Mouse (Mus musculus) CD4-positive naive resting alpha-beta T cell, adult 76 days (primary cell): ENCODE results near the gene Angptl3. TPM values are rescaled to one million over a fixed set of nuclear protein-coding genes. Genes with fewer than 3 reads are reported as not detected.

Experiments used
- total RNA-seq: library from RNA; stranded (reverse); gene quantifications from one replicate; pipeline ENCODE4 v1.2.4, GENCODE M21; 2023

Angptl3 gene
- total RNA-seq, result not detected

GRCm38 (mm10) chr4:99030686-99031085 lies at the start of gene Angptl3:
Angptl3 (plus strand) TSS chr4:99030954.

Other genes starting within 250 kb of the Angptl3 start
- gene Kank4, start 213.4 kb upstream of the Angptl3 start, total RNA-seq, result not detected
- not detected for gene I0C0044D17Rik, start 207.1 kb upstream of the Angptl3 start, total RNA-seq
- gene Usp1, start 107.1 kb upstream of the Angptl3 start, total RNA-seq, result 49.5 TPM
- 1.1 TPM for gene Dock7, start 90.0 kb downstream of the Angptl3 start, total RNA-seq
- 0.85 TPM for gene Atg4c, start 163.0 kb downstream of the Angptl3 start, total RNA-seq